Mouse (Mus musculus) liver, embryonic 11.5 days (tissue): ENCODE data around the gene Psme2. TPM values are rescaled to one million over a fixed set of nuclear protein-coding genes. Genes with fewer than 3 reads are reported as not detected.

Experiments
- ATAC-seq: fragments of 200-750 bp; cut with Nextera tagmentation; replicated peaks from 2 replicates; pipeline ENCODE4 v1.8.0; 2017; ENCODE audit warnings: moderate number of reproducible peaks, mild to moderate bottlenecking, moderate TSS enrichment, moderate library complexity; ENCODE audit not compliant: low FRiP score
- DNase-seq: peaks from one replicate; pipeline ENCODE4 v3.0.0-alpha.2; 2017; ENCODE audit warnings: low spot score
- H3K27ac ChIP-seq: fragments of 300-500 bp; sonication (generic); 2 replicates; pipeline ENCODE4 v1.5.1; 2014; ENCODE audit warnings: mild to moderate bottlenecking, low read depth, low read length, control low read depth
- H3K27me3 ChIP-seq: fragments of 300-500 bp; sonication (generic); replicated peaks from 2 replicates; pipeline ENCODE4 v1.6.1; 2014; ENCODE audit warnings: low read length, mixed read lengths; ENCODE audit not compliant: control insufficient read depth, insufficient read depth
- H3K36me3 ChIP-seq: fragments of 300-500 bp; sonication (generic); 2 replicates; pipeline ENCODE4 v1.6.1; 2014; ENCODE audit warnings: mild to moderate bottlenecking, low read length, moderate library complexity, mixed read lengths; ENCODE audit not compliant: control insufficient read depth, insufficient read depth
- H3K4me1 ChIP-seq: fragments of 300-500 bp; sonication (generic); replicated peaks from 2 replicates; pipeline ENCODE4 v1.6.1; 2014; ENCODE audit warnings: low read length, mixed read lengths; ENCODE audit not compliant: control insufficient read depth, insufficient read depth
- H3K4me2 ChIP-seq: fragments of 300-500 bp; sonication (generic); 2 replicates; pipeline ENCODE4 v1.6.1; 2014; ENCODE audit warnings: mild to moderate bottlenecking, control low read depth, moderate library complexity
- H3K4me3 ChIP-seq: fragments of 300-500 bp; sonication (generic); 2 replicates; pipeline ENCODE4 v1.5.1; 2014; ENCODE audit warnings: low read depth, low read length, control low read depth
- H3K9ac ChIP-seq: fragments of 300-500 bp; sonication (generic); 2 replicates; pipeline ENCODE4 v1.6.1; 2014; ENCODE audit warnings: low read depth, low read length, control low read depth
- H3K9me3 ChIP-seq: fragments of 300-500 bp; sonication (generic); 2 replicates; pipeline ENCODE4 v1.6.1; 2016; ENCODE audit warnings: low read length, inconsistent platforms, mixed read lengths; ENCODE audit not compliant: control insufficient read depth
- WGBS: fragments of 180-500 bp; shearing (Covaris S2); extraction: QIAGEN DNeasy Blood & Tissue Kit; methylation state at CpG from one replicate; pipeline ENCODE4 v1.1.7; 2014; 5-methylcytosine and 5-hydroxymethylcytosine counted together
- polyA plus RNA-seq: library from polyadenylated mRNA; unstranded; fragments of >200 nt; fragmentation: Nextera tagmentation; extraction: Ambion mirVana; gene quantifications from 2 replicates; pipeline ENCODE4 v1.2.1, GENCODE M21; 2014

The Psme2 gene
- polyA plus RNA-seq, 1 experiment from 2014 or later, result 277 TPM

DNA sequence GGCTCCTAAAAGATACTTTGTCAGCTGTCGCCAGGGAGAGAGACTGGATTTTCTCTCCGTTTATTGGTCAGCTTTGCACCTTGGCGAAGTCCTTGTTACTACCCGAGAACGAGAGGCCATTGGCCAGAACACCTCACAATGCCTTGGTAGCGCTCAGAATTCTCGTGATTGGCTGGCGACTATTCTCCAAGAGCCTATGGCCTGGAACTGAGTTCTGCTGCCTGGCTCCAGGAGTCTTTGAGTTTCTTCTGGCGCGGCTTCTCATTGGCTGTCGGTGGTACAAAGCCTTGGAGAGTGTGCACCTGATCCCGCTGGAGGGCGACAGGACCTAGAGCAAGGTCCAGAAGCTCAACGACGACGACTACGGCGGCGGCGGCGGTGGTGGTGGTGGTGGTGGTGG is 26.9 kb upstream of the Psme2 start, which contains the start of gene Rec8:
Rec8 (plus strand) TSS at position 216 of the 400 bp plus-strand sequence.
- Histone ChIP-seq H3K9me3 (no peaks in the 10 kb centered on the region), H3K4me1 (peaks cover 22% of the 10 kb centered on the region)

GRCm38 (mm10) chr14:55616844-55617243 is 25.9 kb upstream of the Psme2 start:
- Histone ChIP-seq H3K4me1 (peaks cover 17% of the 10 kb centered on the region), H3K4me3 (no peak overlapping the region), H3K4me2 (no peak overlapping the region), H3K27me3 (no peaks in the 10 kb centered on the region), H3K9ac (no peak overlapping the region), H3K27ac (no peak overlapping the region), H3K9me3 (no peaks in the 10 kb centered on the region), H3K36me3 (no peaks in the 10 kb centered on the region)
- 72% methylated on average over 2 of the region's 2 CpGs for WGBS
- ATAC-seq (no peak), DNase-seq (no peak)

More for the DNA sequence above, 26.9 kb upstream of the Psme2 start, which contains the start of gene Rec8:
- Histone ChIP-seq H3K4me3 (peak within 1 kb of the TSS; percentile 32), H3K27ac (no peak within 1 kb of the TSS), H3K9ac (0 out of 2 replicates have a peak within 1 kb of the TSS, but pooled peaks have one; percentile 27), H3K36me3 (0 out of 2 replicates have a peak, but pooled peaks cover 3% of the 10 kb centered on the region), H3K4me2 (peak within 1 kb of the TSS; percentile 71), H3K27me3 (no peaks in the 10 kb centered on the region)
- WGBS, result 14% methylated on average over 21 of the region's 21 CpGs
- peak; percentile 54 for DNase-seq
- ATAC-seq, result peak; percentile 48

DNA sequence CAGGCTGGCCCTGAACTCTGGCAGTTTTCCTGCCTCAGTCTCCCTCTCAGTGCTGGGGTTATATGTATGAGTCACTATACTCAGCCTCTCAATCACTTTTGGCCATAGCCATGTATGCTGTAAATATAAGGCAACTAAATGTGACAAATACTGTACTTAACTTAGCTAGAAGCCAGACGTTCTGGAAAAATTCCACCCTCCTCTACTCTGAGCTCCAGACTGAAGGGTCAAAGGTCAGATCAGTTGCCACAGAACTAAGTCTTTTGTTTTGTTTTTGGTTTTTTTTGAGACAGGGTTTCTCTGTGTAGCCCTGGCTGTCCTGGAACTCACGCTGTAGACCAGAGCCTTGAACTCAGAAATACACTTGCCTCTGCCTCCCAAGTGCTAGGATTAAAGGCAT is 25.0 kb upstream of the Psme2 start:
- ATAC-seq, result no peak
- peaks cover 16% of the 10 kb centered on the region for H3K4me1 ChIP-seq
- no peaks in the 10 kb centered on the region for H3K9me3 ChIP-seq

GRCm38 (mm10) chr14:55614565-55615178 is 23.8 kb upstream of the Psme2 start:
- peak overlapping the region; percentile 92 for H3K27ac ChIP-seq
- H3K4me2 ChIP-seq, result 0 out of 2 replicates have a peak overlapping the region, but pooled peaks have one; percentile 12
- no peak overlapping the region for H3K9ac ChIP-seq

More for the DNA sequence above, 25.0 kb upstream of the Psme2 start:
- Histone ChIP-seq H3K4me3 (no peak overlapping the region), H3K27me3 (no peaks in the 10 kb centered on the region), H3K9ac (no peak overlapping the region), H3K27ac (no peak overlapping the region), H3K36me3 (no peaks in the 10 kb centered on the region), H3K4me2 (no peak overlapping the region)
- no peak for DNase-seq
- WGBS, result 56% methylated on average over 2 of the region's 2 CpGs

GRCm38 (mm10) chr14:55613346-55613745 is 22.4 kb upstream of the Psme2 start:
- no peak for DNase-seq
- Histone ChIP-seq H3K9me3 (no peaks in the 10 kb centered on the region), H3K4me3 (no peak overlapping the region), H3K4me2 (no peak overlapping the region), H3K36me3 (peaks cover 8% of the 10 kb centered on the region), H3K27ac (peak overlapping the region; percentile 61), H3K27me3 (no peaks in the 10 kb centered on the region), H3K4me1 (peaks cover 10% of the 10 kb centered on the region), H3K9ac (no peak overlapping the region)
- no peak for ATAC-seq
- 75% methylated on average over 6 of the region's 6 CpGs for WGBS

More at GRCm38 (mm10) chr14:55614565-55615178, 23.8 kb upstream of the Psme2 start:
- DNase-seq, result no peak
- 51% methylated on average over 7 of the region's 7 CpGs for WGBS
- H3K9me3 ChIP-seq, result no peaks in the 10 kb centered on the region
- H3K27me3 ChIP-seq, result no peaks in the 10 kb centered on the region
- H3K36me3 ChIP-seq, result peaks cover 3% of the 10 kb centered on the region; the same call in 1 of the 2 replicates
- H3K4me1 ChIP-seq, result peaks cover 16% of the 10 kb centered on the region
- no peak overlapping the region for H3K4me3 ChIP-seq
- ATAC-seq, result peak; percentile 85

DNA sequence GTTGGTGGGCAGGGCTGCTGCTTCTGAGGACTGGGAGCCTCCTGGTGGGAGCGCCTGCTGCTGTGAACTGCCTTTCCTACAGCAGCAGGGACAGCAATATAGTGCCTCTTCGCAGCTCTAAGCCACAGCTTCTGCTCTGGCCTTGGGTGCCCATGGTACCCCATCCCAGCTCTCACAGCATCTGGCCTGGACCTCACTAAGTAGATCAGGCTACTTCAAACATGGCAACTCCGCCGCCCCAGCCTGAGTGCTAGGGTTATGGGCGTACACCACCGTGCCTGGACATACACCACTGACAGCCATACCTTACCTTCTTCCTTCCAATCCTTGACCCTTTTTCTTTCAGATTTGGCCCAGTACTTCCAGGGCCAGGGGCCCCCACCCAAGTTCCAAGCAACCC is 17.4 kb upstream of the Psme2 start:
- 90% methylated on average over 6 of the region's 6 CpGs for WGBS
- Histone ChIP-seq H3K27me3 (no peaks in the 10 kb centered on the region), H3K36me3 (peaks cover 28% of the 10 kb centered on the region), H3K9ac (no peak overlapping the region), H3K4me1 (peaks cover 17% of the 10 kb centered on the region), H3K4me3 (no peak overlapping the region), H3K27ac (no peak overlapping the region), H3K9me3 (no peaks in the 10 kb centered on the region), H3K4me2 (no peak overlapping the region)
- no peak for DNase-seq
- ATAC-seq, result no peak

- H3K27ac ChIP-seq, result peak overlapping the region; percentile 43
- peak overlapping the region; percentile 42 for H3K4me2 ChIP-seq
- no peaks in the 10 kb centered on the region for H3K9me3 ChIP-seq
- H3K36me3 ChIP-seq, result peaks cover 42% of the 10 kb centered on the region
- H3K9ac ChIP-seq, result peak overlapping the region; percentile 46; the same call in 1 of the 2 replicates
- H3K4me3 ChIP-seq, result peak overlapping the region; percentile 10; the same call in 1 of the 2 replicates
- DNase-seq (no peak), ATAC-seq (no peak)
- no peaks in the 10 kb centered on the region for H3K27me3 ChIP-seq
- H3K4me1 ChIP-seq, result peaks cover 19% of the 10 kb centered on the region
- 82% methylated on average over 16 of the region's 16 CpGs for WGBS
Observed at GRCm38 (mm10) chr14:55605743-55606459, 15.0 kb upstream of the Psme2 start.

- Histone ChIP-seq H3K27me3 (no peaks in the 10 kb centered on the region), H3K36me3 (peaks cover 40% of the 10 kb centered on the region), H3K9ac (peak overlapping the region; percentile 68), H3K4me3 (peak overlapping the region; percentile 60), H3K27ac (peak overlapping the region; percentile 83; the same call in 1 of the 2 replicates), H3K4me2 (peak overlapping the region; percentile 78), H3K9me3 (no peaks in the 10 kb centered on the region), H3K4me1 (peaks cover 19% of the 10 kb centered on the region)
- ATAC-seq, result no peak
- no peak for DNase-seq
- WGBS, result 88% methylated on average over 11 of the region's 11 CpGs
Observed at GRCm38 (mm10) chr14:55604823-55605222, 13.9 kb upstream of the Psme2 start.
